Mouse (Mus musculus): ENCODE results near the gene Fam78a.

Gene Fam78a

DNA sequence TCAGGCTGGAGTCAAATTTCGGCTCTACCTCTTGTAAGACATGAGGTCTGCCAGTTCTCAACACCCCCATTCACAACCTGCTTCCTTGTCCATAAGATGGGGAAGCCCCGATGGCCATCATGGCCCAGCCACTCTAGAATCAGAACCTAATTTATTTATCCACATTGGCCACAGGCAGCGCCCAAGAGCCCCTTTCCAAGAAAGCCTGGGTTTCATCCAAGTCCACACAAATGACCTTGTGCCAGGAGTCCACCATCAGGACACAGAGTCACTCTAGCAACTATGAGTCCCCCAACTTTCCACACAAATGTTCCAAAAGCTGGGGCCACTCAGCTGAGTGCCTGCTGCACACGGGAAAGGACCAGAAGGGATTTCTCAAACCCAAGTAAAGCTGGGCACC lies 18.7 kb downstream of the Fam78a start:
- DNase-seq (ENCODE audit: low read depth, low spot score) = no peak

DNA sequence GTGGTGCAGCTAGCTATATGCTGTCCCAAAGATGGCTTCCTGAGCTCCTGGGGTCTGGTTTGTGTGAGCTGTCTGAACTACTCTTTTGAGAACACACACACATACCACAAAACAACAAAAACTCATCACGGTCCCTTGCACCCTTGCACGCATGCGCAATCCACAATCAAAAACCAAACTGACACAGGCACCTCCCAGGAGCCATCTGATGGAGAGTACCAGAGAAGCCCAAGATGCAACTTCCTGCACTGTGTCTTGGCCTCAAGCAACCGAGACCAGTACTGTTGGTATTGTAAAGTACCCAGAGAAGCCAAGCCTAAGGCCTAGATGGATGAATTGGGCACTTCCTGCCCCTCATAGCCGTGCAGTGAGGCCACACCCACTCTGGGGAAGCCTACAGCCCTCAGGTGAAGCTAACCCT lies 19.3 kb downstream of the Fam78a start:
- DNase-seq (ENCODE audit: low read depth, low spot score) = no peak

DNA sequence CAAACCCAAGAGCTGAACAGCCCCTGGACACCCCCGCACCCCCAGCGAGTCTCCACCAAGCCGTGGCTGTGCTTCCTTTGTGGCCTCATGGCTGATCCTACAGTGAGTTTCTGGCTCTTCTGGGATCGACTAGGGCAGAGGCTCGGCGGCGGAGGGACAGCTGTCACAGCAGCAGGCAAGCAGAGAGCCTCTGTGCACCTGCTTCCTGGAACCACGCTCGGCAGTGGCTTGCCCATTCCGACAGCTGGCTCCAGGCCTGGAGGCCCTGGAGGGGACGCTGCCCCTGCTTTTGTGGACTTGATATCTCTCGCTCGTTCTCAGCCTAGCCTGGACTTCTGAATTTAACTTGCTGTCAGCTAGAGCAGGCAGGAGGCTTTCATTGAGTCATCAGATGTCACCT lies 19.7 kb downstream of the Fam78a start:
- DNase-seq (ENCODE audit: low read depth, low spot score) = no peak

DNA sequence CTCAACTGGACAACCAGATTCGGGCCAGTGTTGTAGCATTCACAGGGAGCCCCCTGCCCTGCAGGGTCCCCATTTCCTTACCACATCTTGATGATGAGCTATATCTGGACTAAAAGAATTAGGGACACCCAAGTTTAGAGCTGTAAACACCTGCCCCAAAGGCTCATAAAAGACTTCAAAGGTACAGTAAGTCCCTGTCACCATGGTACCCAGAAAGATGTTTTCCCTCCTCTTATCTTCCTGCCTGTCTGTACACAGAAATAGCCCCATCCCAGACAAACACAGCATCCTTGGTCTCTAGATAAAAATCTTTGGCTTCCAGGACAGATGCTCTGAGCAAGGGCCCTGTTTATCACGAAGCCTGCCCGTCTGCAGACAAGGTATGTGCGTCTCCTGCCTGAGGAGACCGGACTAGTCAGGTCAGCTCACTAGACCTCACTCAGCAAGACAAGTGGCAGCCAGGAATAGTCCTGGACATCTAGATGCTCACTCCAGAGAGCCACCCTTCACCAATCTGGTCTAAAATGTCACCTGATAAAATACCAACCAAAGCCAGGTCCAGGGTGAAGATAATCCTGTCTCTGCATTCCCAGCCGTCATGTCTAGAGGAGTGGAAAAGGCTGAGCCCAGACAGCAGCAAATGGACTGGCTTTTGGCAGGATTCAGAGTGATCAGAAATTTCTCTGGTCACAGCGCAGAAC lies 21.1 kb downstream of the Fam78a start:
- DNase-seq (ENCODE audit: low read depth, low spot score) = no peak

DNA sequence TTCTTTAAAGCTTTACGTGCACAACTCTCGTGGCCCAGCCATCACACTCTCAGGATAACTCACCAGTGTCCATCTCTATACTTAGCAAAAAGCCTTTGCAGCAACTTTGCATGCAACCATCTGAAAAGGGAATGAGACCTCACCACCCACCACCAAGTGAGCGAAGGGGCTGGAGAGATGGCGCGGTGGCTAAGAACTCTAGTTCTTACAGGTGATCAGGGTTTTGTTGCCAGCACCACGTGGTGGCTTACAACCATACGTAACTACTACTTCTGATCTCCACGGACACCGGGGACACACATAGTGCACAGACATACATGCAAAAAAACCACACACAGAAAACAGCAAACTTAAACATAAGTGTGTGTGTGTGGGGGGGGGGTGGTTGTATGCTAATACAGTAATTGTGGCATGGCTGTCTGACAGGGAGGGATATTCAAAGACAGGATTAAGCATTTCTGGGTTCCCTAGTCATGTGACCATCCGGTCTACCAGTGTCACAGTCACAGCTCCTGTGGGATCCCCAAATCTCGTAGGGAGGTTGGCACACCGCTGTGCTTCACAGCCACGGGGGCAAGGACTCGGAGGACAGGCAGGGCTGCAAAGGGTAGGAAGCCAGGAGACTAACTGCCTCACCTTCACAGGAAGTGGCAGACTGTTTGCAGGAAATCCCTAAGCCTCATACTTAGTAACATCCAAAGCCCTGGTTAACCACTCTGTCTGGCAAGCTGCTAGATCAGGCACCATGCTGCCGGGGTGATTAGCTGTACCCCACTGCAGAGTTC lies 21.8 kb downstream of the Fam78a start:
- no peak for DNase-seq (ENCODE audit: low read depth, low spot score)

DNA sequence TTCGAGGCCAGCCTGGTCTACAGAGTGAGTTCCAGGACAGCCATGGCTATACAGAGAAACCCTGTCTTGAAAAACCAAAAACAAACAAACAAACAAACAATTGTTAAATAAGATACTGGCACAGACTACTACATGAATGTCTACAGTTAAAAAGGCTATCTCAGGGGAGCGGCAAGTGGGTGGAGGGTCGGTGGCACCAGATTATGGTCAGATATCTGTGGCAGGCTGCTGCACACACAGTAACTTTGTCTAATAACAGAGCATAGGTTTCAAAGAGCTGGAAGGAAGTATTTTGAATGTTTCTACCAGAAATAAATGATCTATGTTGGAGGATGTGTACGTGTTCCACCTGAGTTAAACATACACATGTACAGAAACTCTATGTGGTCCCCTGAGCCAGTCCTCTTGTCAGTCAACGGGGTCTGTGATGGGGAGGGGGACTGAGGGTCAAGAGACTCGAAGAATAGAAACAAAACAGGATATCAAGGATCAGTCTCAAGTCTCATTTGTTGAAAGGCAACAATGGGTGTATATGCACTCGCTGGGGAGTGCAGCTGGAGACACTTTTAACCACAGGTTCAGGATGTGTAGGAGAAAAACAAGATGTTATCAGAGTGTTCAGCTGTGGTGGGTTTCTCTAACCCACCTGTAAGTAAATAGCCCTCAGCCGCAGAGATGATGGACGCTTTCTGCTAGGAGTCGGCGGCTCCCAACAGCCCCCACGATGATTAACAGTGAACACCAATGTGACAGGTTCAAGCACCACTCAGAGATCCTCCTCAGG lies 22.7 kb downstream of the Fam78a start:
- DNase-seq (ENCODE audit: low read depth, low spot score) = no peak

DNA sequence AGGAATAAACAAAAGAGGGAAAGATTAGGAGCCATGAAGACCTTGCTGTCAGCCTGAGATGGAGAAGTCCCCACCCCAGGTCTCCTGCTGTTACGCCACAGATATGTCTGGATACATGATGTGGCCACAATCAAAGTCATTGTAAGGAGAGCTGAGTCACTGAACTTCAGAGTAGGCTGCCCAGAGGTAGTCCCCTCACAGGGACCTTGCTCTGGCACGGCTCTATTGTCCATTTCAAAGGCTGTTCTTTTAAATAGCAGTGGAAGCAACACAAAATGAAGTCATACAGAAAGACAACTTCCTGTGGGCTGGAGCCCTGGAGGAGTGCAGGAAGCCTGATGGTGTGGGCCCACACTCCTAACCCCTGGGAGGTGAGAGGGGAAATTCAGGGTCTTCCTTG lies 23.5 kb downstream of the Fam78a start:
- no peak for DNase-seq (ENCODE audit: low read depth, low spot score)

DNA sequence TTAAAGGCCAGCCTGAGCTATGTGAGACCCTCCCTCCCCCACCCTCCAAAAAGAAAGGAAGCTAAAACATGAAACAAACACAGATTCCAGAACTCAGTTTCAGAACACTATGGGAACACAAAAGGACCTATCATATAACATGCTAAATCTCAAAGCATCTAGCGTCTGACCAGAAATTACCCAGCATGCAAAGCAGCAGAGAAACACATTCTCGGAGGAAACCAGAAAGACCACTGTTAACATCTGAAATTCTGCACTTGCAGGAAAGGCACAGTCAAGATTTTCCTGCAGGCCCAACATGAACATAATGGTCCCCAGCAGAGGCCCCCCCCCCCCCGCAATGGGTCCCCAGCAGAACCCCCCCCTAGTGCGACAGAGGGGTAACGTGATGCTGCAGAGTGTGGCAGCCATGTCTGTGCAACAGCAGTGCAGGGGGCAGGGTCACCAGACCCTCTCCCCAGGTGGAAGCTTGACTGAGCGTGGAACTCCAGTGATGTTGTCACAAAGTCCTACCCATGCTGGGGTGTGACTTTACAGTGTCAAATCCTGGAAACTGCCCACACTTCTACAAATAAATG lies 24.3 kb downstream of the Fam78a start:
- DNase-seq (ENCODE audit: low read depth, low spot score) = no peak

DNA sequence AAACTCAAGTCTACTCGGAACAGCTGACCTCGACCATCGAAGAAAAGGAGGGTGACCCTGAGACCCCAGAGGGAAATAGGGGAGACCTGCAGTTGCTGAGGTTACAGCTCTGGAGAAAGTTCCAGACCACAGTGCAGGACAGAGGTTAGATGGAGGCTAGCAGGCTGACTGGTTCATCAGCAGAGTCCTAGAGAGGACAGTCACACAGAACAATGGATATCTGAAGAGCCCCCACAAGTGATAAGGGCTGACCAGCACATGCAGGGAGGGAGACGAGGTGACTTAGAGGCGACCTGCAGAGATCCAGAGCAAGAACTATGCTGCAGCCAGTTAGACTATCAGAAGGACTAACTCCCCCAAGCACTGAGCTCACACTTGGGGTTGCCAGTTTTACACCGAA lies 25.0 kb downstream of the Fam78a start:
- no peak for DNase-seq (ENCODE audit: low read depth, low spot score)

DNA sequence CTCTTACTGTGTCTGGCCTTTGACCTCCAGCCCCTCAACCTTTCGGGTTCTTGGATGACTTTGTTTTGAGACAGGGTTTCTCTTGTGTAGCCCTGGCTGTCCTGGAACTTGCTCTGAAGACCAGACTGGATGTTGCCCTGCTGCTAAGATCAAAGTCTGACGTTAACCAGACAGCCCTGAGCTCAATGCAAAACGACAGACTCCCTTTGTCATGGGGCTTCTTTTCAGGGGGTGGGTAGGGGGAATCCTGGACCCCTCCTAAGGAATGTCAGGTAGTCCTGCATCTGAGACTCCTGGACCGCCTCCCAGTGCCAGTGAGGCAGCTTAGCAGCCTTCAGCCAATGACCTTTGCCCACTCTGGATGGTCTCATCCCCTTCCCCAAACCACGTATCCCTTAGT lies 25.9 kb downstream of the Fam78a start:
- no peak for DNase-seq (ENCODE audit: low read depth, low spot score)

DNA sequence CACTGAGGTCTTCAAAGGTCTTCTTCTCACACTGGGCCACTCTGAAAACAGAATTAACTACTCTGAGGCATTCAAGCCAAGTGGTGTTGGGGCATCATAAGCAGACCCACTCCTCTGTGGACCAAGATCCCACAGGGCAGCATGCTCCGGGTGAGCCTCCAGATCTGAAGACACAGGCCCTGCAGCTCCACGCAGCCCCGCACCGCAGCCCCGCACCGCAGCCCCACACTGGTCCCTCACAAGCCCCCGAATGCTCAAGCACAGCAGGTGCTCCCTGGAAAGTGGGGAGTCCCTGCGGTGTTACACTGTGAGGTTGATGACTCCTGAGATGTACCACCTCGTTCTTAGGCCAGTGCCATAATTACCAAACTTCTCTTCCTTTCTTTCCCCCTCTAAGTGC lies 26.4 kb downstream of the Fam78a start:
- no peak for DNase-seq (ENCODE audit: low read depth, low spot score)

DNA sequence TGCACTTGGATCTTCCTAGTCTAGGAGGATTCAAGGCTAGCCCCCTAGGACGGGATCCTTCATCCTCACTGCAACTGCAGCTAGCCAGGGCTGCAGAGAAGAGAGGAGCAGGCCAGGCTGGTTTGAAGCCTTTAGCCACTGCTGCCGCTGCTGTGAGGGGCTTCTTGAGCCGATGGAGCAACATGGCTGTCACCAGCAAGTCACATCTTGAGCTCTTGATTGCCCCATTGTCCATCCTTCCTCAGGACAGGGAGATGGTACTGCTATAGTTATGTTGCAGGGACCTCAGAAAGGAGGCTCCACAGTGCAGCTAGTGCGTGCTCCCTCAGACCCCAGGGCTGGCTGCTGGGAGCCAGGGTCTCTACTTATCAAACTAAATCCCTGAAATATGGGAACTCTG lies 26.9 kb downstream of the Fam78a start:
- no peak for DNase-seq (ENCODE audit: low read depth, low spot score)

DNA sequence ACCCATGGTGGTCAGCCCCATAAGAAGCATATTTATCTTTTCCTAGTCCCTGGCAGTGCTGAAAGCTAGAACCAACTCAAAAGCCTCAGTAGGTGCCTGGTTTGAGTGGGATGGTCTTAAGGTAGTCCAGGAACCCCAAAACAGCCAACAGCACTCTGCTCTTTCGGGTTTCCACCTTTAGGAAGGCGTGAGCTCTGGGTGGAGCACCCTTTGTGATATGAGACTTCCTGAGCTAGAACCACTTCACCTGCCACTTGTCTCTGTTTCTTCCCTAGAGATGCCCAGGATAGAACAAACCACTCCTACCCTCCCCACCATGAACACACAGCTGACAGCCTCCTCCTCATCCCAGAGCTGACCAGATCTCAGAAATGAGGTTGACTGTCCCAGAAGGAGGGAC lies 27.3 kb downstream of the Fam78a start:
- DNase-seq (ENCODE audit: low read depth, low spot score) = no peak

DNA sequence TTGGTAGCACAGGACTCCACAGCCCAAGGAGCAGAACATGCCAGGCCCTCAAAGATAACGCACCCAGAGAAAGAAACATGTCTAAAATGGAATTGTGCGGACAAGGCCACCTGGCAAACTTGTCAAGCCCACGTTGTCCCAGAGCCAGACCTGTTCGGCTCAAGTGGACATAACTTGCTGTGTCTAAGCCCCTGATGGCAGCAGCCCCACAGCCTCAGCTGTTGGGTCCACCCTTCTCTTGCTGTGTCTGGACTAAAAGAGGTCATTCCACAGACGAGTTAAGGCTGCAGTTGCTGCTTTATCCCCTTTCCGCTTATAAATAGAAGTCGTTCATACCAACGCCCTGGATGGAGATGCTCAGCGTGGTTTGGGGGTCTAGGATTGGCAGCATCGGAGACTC lies 28.1 kb downstream of the Fam78a start:
- DNase-seq (ENCODE audit: low read depth, low spot score) = no peak

DNA sequence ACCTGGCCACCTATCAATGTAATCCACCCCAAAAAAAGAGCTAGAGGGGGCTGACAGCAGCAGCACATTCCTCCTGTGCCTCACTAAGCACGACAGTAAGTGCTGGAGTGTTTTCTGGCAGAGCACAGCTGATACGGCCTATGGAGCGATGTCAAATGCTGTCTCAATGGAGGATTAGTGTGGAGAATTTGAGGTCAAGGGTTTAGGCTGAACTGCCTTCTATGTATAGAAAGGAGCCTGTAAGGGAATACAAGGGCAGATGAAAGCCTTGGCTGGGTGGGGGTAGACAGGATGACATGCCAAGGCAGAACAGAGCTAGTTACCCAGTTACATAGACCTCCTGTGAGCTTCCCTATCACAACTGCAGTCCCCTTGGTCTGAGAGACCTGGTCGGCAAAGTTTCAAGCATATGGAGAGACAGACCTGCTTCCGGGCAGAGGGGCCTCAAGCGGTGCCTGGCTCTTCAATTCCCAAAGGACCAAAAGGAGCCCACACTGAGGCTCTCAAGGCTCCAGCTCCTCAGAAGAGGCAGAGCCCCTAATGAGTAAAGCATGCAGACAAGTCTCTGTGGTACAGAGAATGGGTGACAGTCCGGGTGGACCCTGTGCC lies 29.2 kb downstream of the Fam78a start:
- DNase-seq (ENCODE audit: low read depth, low spot score) = no peak

DNA sequence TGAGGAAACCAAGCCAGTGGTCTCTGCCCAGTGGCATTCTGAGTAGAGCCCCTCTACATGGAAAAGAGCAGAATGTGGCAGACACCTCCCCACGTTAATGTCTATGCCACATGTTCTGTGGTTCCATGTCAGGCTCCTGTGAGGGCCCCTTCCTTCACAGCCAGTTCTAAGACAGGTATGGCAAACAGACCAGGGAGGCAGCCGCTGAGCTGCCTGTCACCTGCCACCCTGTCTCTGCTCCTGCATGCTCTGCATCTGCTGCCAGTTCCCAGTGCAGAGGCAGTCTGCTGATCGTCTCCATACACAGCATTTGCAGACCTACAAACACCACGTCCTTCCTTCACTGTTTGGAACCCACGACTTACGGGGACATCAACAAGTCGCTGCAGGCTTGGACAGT lies 32.2 kb downstream of the Fam78a start:
- no peak for DNase-seq (ENCODE audit: low read depth, low spot score)

DNA sequence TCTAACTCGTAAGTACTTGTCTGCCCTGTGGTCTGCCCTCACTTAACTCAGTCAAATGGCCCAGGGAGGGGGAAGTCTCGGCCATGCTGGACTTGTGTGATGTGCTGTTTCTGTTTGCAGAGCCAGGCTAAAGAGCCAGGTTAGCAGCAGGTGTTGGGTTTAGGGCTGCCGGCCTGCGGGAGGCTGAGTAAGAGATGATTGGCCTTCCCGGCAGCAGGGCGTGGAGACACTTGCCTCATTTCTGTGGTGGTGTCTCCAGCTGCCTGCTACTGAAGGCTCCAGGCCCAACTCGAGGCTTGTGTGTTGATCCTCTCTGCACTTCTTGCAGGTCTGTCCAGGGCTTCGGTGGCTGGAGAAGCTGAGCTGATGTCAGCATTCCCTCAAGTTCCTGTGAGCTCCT lies 32.9 kb downstream of the Fam78a start:
- DNase-seq (ENCODE audit: low read depth, low spot score) = no peak

DNA sequence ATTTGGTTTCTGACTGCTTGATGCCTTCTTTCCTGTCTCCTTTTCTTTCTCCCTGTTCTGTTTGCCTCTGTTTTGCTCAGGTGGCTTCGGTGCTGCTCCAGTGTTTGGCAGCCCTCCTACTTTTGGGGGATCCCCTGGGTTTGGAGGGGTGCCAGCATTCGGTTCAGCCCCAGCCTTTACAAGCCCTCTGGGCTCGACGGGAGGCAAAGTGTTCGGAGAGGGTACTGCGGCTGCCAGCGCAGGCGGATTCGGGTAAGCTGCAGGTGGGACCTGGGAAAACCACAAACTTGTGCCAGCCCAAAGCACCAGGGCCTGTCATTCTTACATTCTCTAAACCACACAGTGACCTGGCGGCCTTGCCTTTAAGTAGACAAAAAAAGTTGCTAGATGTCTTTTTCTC lies 37.3 kb downstream of the Fam78a start:
- no peak for DNase-seq (ENCODE audit: low read depth, low spot score)

DNA sequence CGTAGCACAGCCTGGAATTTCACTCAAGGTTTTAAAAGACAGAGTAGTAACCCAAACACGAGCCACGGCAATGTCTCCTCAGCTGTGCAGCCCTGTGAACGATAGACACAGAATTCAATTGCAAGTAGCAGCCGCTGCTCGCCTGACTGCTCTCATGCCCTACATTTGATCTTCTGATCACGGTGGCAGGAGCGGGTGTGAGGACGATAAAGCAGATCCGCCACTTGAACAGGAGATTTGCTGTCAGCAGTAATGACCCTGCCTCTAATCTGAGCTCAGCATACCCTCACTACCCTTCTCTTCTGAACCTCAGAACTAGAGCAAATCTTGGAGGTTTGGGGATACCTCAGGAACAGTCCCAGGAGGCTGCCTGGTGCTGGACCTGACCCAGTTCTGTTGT lies 38.6 kb downstream of the Fam78a start:
- DNase-seq (ENCODE audit: low read depth, low spot score) = no peak

DNA sequence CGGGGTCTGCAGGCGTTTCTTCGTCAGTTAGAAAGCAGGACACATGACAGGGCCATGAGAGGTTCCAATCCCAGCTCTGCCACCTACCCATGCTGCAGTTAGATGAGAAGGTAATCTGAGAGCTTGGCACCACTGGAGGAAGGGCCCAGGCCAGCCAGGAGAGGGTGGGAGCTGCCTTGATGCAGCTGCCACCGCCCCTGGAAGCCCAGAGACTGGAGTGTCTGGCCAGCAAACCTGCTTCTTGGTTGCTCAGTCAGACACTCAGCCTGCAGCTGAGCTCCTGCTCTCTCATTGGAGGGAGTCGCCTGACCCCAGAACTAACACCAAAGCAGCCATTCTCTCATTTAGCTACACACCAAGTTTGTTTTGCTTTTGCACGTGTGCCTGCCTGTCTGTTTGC lies 39.3 kb downstream of the Fam78a start:
- no peak for DNase-seq (ENCODE audit: low read depth, low spot score)

DNA sequence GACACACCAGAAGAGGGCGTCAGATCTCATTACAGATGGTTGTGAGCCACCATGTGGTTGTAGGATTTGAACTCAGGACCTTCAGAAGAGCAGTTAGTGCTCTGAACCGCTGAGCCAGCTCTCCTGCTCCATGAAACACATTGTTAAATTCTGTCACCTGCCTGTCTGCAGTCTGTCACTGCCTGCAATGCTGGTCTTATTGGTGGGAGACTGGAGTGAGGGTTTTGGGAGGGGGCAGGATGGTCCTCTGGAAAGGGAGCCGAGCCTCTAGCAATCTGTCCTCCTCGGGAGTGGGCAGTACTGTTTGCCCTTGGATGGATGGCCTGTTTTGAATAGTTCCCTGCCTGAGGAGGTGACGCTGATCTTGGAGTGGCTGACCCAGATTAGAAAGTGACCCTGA lies 40.8 kb downstream of the Fam78a start:
- no peak for DNase-seq (ENCODE audit: low read depth, low spot score)

DNA sequence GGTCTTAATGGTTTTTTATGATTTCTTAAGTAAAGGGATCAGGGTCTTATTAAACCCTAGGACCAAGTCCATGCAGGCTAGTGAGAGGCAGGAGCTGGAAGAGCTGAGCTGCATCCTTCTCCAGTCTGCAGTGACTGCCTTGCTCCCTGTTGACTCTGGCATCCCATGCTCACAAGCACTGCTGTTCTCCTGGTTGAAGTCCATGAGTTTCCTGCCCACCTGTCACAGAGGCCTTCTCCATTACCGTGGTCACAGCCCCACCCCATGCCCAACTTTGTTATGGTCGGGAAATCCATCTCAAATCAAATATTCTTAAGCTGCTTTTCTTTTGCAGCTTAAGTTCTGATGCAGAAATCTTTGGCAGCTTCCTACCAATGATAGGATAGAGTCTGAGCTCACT lies 43.6 kb downstream of the Fam78a start:
- no peak for DNase-seq (ENCODE audit: low read depth, low spot score)
